Mouse (Mus musculus): ENCODE data around the gene Spata21. TPM values are rescaled to one million over a fixed set of nuclear protein-coding genes. Genes with fewer than 3 reads are reported as not detected.

The Spata21 gene
- polyA plus RNA-seq, 1 experiment, result not detected

GRCm38 (mm10) chr4:141068655-141069054, 19.5 kb upstream of the Spata21 start:
- no peak overlapping the region for H3K4me3 ChIP-seq (ENCODE audit: insufficient read depth, poor library complexity, severe bottlenecking)
- H3K79me2 ChIP-seq (ENCODE audit: control insufficient read depth, insufficient read depth), result no peaks in the 10 kb centered on the region
- H3ac ChIP-seq (ENCODE audit: control insufficient read depth, insufficient read length, low read depth), result no peak overlapping the region
- TF ChIP-seq MYOD1 (IDR thresholded peaks at IDR 0.05; ENCODE audit: control insufficient read depth, insufficient read length, low read depth) (no peak), USF1 (IDR thresholded peaks at IDR 0.05; ENCODE audit: low read depth) (no peak), FOSL1 (IDR thresholded peaks at IDR 0.05; ENCODE audit: insufficient read depth, low read length, poor library complexity, severe bottlenecking) (no peak), MAX (IDR thresholded peaks at IDR 0.05) (no peak), MYOG (IDR thresholded peaks at IDR 0.05; ENCODE audit: control insufficient read depth, extremely low read depth, insufficient read length) (no peak), CEBPB (IDR thresholded peaks at IDR 0.05; ENCODE audit: low read depth) (no peak), CTCF (IDR thresholded peaks at IDR 0.05; ENCODE audit: control insufficient read depth, insufficient read depth, insufficient read length) (no peak)
- no peaks in the 10 kb centered on the region for H3K27me3 ChIP-seq (ENCODE audit: control insufficient read depth, insufficient read depth, insufficient read length)
- H3K36me3 ChIP-seq (ENCODE audit: control insufficient read depth, insufficient read depth), result peaks cover 58% of the 10 kb centered on the region
- no peaks in the 10 kb centered on the region for H3K79me3 ChIP-seq (ENCODE audit: low read depth)

GRCm38 (mm10) chr4:141069731-141070130, 18.4 kb upstream of the Spata21 start:
- no peaks in the 10 kb centered on the region for H3K27me3 ChIP-seq (ENCODE audit: control insufficient read depth, insufficient read depth, insufficient read length)
- no peak overlapping the region for H3K4me3 ChIP-seq (ENCODE audit: insufficient read depth, poor library complexity, severe bottlenecking)
- H3ac ChIP-seq (ENCODE audit: control insufficient read depth, insufficient read length, low read depth), result no peak overlapping the region
- TF ChIP-seq CTCF (IDR thresholded peaks at IDR 0.05; ENCODE audit: control insufficient read depth, insufficient read depth, insufficient read length), result peak; percentile 49
- no peak for TF ChIP-seq FOSL1 (IDR thresholded peaks at IDR 0.05; ENCODE audit: insufficient read depth, low read length, poor library complexity, severe bottlenecking)
- no peaks in the 10 kb centered on the region for H3K79me3 ChIP-seq (ENCODE audit: low read depth)
- peaks cover 9% of the 10 kb centered on the region for H3K79me2 ChIP-seq (ENCODE audit: control insufficient read depth, insufficient read depth)
- peaks cover 59% of the 10 kb centered on the region for H3K36me3 ChIP-seq (ENCODE audit: control insufficient read depth, insufficient read depth)

- H3K79me3 ChIP-seq (ENCODE audit: low read depth), result peaks cover 13% of the 10 kb centered on the region
- H3K36me3 ChIP-seq (ENCODE audit: control insufficient read depth, insufficient read depth), result peaks cover 38% of the 10 kb centered on the region
- H3K4me3 ChIP-seq (ENCODE audit: insufficient read depth, poor library complexity, severe bottlenecking), result no peak overlapping the region
- H3K27me3 ChIP-seq (ENCODE audit: control insufficient read depth, insufficient read depth, insufficient read length), result no peaks in the 10 kb centered on the region
- H3ac ChIP-seq (ENCODE audit: control insufficient read depth, insufficient read length, low read depth), result no peak overlapping the region
- TF ChIP-seq USF1 (IDR thresholded peaks at IDR 0.05; ENCODE audit: low read depth) (no peak), MYOD1 (IDR thresholded peaks at IDR 0.05; ENCODE audit: control insufficient read depth, insufficient read length, low read depth) (peak; percentile 85), FOSL1 (IDR thresholded peaks at IDR 0.05; ENCODE audit: insufficient read depth, low read length, poor library complexity, severe bottlenecking) (no peak), CTCF (IDR thresholded peaks at IDR 0.05; ENCODE audit: control insufficient read depth, insufficient read depth, insufficient read length) (no peak)
- peaks cover 37% of the 10 kb centered on the region for H3K79me2 ChIP-seq (ENCODE audit: control insufficient read depth, insufficient read depth)
Observed at GRCm38 (mm10) chr4:141072502-141072901, 15.6 kb upstream of the Spata21 start.

GRCm38 (mm10) chr4:141073661-141074060, 14.5 kb upstream of the Spata21 start:
- Histone ChIP-seq H3K27me3 (ENCODE audit: control insufficient read depth, insufficient read depth, insufficient read length) (no peaks in the 10 kb centered on the region), H3K79me2 (ENCODE audit: control insufficient read depth, insufficient read depth) (peaks cover 44% of the 10 kb centered on the region), H3K36me3 (ENCODE audit: control insufficient read depth, insufficient read depth) (peaks cover 28% of the 10 kb centered on the region), H3ac (ENCODE audit: control insufficient read depth, insufficient read length, low read depth) (no peak overlapping the region), H3K4me3 (ENCODE audit: insufficient read depth, poor library complexity, severe bottlenecking) (no peak overlapping the region), H3K79me3 (ENCODE audit: low read depth) (peaks cover 18% of the 10 kb centered on the region)
- TF ChIP-seq MAX (IDR thresholded peaks at IDR 0.05) (no peak), USF1 (IDR thresholded peaks at IDR 0.05; ENCODE audit: low read depth) (no peak), CTCF (IDR thresholded peaks at IDR 0.05; ENCODE audit: control insufficient read depth, insufficient read depth, insufficient read length) (no peak), FOSL1 (IDR thresholded peaks at IDR 0.05; ENCODE audit: insufficient read depth, low read length, poor library complexity, severe bottlenecking) (no peak), CEBPB (IDR thresholded peaks at IDR 0.05; ENCODE audit: low read depth) (peak; percentile 22)

GRCm38 (mm10) chr4:141074109-141074508, 14.0 kb upstream of the Spata21 start:
- peaks cover 18% of the 10 kb centered on the region for H3K79me3 ChIP-seq (ENCODE audit: low read depth)
- peaks cover 44% of the 10 kb centered on the region for H3K79me2 ChIP-seq (ENCODE audit: control insufficient read depth, insufficient read depth)
- no peak overlapping the region for H3K4me3 ChIP-seq (ENCODE audit: insufficient read depth, poor library complexity, severe bottlenecking)
- H3K27me3 ChIP-seq (ENCODE audit: control insufficient read depth, insufficient read depth, insufficient read length), result no peaks in the 10 kb centered on the region
- H3ac ChIP-seq (ENCODE audit: control insufficient read depth, insufficient read length, low read depth), result no peak overlapping the region
- no peak for TF ChIP-seq MYOG (IDR thresholded peaks at IDR 0.05; ENCODE audit: control insufficient read depth, extremely low read depth, insufficient read length)
- no peak for TF ChIP-seq MAX (IDR thresholded peaks at IDR 0.05)
- TF ChIP-seq CTCF (IDR thresholded peaks at IDR 0.05; ENCODE audit: control insufficient read depth, insufficient read depth, insufficient read length), result no peak
- no peak for TF ChIP-seq MYOD1 (IDR thresholded peaks at IDR 0.05; ENCODE audit: control insufficient read depth, insufficient read length, low read depth)
- no peak for TF ChIP-seq FOSL1 (IDR thresholded peaks at IDR 0.05; ENCODE audit: insufficient read depth, low read length, poor library complexity, severe bottlenecking)
- TF ChIP-seq USF1 (IDR thresholded peaks at IDR 0.05; ENCODE audit: low read depth), result no peak
- no peak for TF ChIP-seq CEBPB (IDR thresholded peaks at IDR 0.05; ENCODE audit: low read depth)
- peaks cover 23% of the 10 kb centered on the region for H3K36me3 ChIP-seq (ENCODE audit: control insufficient read depth, insufficient read depth)

- Histone ChIP-seq H3ac (ENCODE audit: control insufficient read depth, insufficient read length, low read depth) (peak overlapping the region; percentile 73), H3K79me3 (ENCODE audit: low read depth) (peaks cover 18% of the 10 kb centered on the region), H3K4me3 (ENCODE audit: insufficient read depth, poor library complexity, severe bottlenecking) (peak overlapping the region; percentile 96), H3K79me2 (ENCODE audit: control insufficient read depth, insufficient read depth) (peaks cover 44% of the 10 kb centered on the region), H3K36me3 (ENCODE audit: control insufficient read depth, insufficient read depth) (peaks cover 10% of the 10 kb centered on the region), H3K27me3 (ENCODE audit: control insufficient read depth, insufficient read depth, insufficient read length) (no peaks in the 10 kb centered on the region)
- TF ChIP-seq CEBPB (IDR thresholded peaks at IDR 0.05; ENCODE audit: low read depth), result no peak
- no peak for TF ChIP-seq MYOD1 (IDR thresholded peaks at IDR 0.05; ENCODE audit: control insufficient read depth, insufficient read length, low read depth)
- no peak for TF ChIP-seq USF1 (IDR thresholded peaks at IDR 0.05; ENCODE audit: low read depth)
- no peak for TF ChIP-seq CTCF (IDR thresholded peaks at IDR 0.05; ENCODE audit: control insufficient read depth, insufficient read depth, insufficient read length)
- TF ChIP-seq FOSL1 (IDR thresholded peaks at IDR 0.05; ENCODE audit: insufficient read depth, low read length, poor library complexity, severe bottlenecking), result no peak
- no peak for TF ChIP-seq MAX (IDR thresholded peaks at IDR 0.05)
Observed at GRCm38 (mm10) chr4:141076761-141077506, 11.2 kb upstream of the Spata21 start.

All from C2C12 (cell line).